Mouse (Mus musculus): ENCODE measurements around the gene Epb41.

Epb41 gene

GRCm38 (mm10) chr4:131919506-131920140, 155.5 kb downstream of the Epb41 start:
- 60% methylated on average over 15 of the region's 15 CpGs for WGBS

- 72% methylated on average over 15 of the region's 15 CpGs for WGBS
These were observed 156.2 kb downstream of the Epb41 start for GRCm38 (mm10) chr4:131918711-131919500.

GRCm38 (mm10) chr4:131918026-131918533, 157.0 kb downstream of the Epb41 start:
- 92% methylated on average over 7 of the region's 7 CpGs for WGBS

- 78% methylated on average over 10 of the region's 10 CpGs for WGBS
These were observed 158.0 kb downstream of the Epb41 start for GRCm38 (mm10) chr4:131917010-131917555.

GRCm38 (mm10) chr4:131916425-131916824, 158.7 kb downstream of the Epb41 start:
- 18% methylated on average over 15 of the region's 15 CpGs for WGBS

- 48% methylated on average over 13 of the region's 13 CpGs for WGBS
These were observed 159.2 kb downstream of the Epb41 start for GRCm38 (mm10) chr4:131915821-131916328.

GRCm38 (mm10) chr4:131914891-131915469, 160.1 kb downstream of the Epb41 start:
- WGBS, result 12% methylated on average over 31 of the region's 31 CpGs

GRCm38 (mm10) chr4:131914046-131914643, 161.0 kb downstream of the Epb41 start:
- WGBS, result 31% methylated on average over 9 of the region's 9 CpGs

- 53% methylated on average over 10 of the region's 10 CpGs for WGBS
These were observed 161.6 kb downstream of the Epb41 start for GRCm38 (mm10) chr4:131913526-131913925.

- WGBS, result 50% methylated on average over 5 of the region's 5 CpGs
These were observed 163.6 kb downstream of the Epb41 start for GRCm38 (mm10) chr4:131911521-131911920.

GRCm38 (mm10) chr4:131910237-131910994, 164.7 kb downstream of the Epb41 start:
- 33% methylated on average over 20 of the region's 21 CpGs for WGBS

- WGBS, result 96% methylated on average over 3 of the region's 3 CpGs
These were observed 167.2 kb downstream of the Epb41 start for GRCm38 (mm10) chr4:131907912-131908311.

- WGBS, result 62% methylated on average over 6 of the region's 6 CpGs
These were observed 168.7 kb downstream of the Epb41 start for GRCm38 (mm10) chr4:131906423-131906822.

GRCm38 (mm10) chr4:131904478-131904877, 170.6 kb downstream of the Epb41 start:
- WGBS, result 45% methylated on average over 8 of the region's 8 CpGs

- 85% methylated on average over 15 of the region's 15 CpGs for WGBS
These were observed 174.0 kb downstream of the Epb41 start for GRCm38 (mm10) chr4:131901090-131901489.

GRCm38 (mm10) chr4:131899180-131899554, 176.0 kb downstream of the Epb41 start:
- WGBS, result 48% methylated on average over 6 of the region's 6 CpGs

- 86% methylated on average over 12 of the region's 12 CpGs for WGBS
These were observed 176.5 kb downstream of the Epb41 start for GRCm38 (mm10) chr4:131898503-131899179.

- WGBS, result 94% methylated on average over 8 of the region's 8 CpGs
These were observed 177.3 kb downstream of the Epb41 start for GRCm38 (mm10) chr4:131897787-131898186.

- 89% methylated on average over 5 of the region's 5 CpGs for WGBS
These were observed 178.0 kb downstream of the Epb41 start for GRCm38 (mm10) chr4:131897109-131897508.

GRCm38 (mm10) chr4:131890692-131891091, 184.4 kb downstream of the Epb41 start:
- WGBS, result 83% methylated on average over 3 of the region's 3 CpGs

Measured in cerebral cortex, adult 2 months (tissue).